Mouse (Mus musculus): ENCODE results near the gene Uap1l1. TPM values are rescaled to one million over a fixed set of nuclear protein-coding genes. Genes with fewer than 3 reads are reported as not detected.
A peak's percentile ranks its signal among the peaks of the same experiment; 100 is the strongest.

Uap1l1 gene
- polyA plus RNA-seq, 1 experiment from 2014 or later: 74.4 TPM

DNA sequence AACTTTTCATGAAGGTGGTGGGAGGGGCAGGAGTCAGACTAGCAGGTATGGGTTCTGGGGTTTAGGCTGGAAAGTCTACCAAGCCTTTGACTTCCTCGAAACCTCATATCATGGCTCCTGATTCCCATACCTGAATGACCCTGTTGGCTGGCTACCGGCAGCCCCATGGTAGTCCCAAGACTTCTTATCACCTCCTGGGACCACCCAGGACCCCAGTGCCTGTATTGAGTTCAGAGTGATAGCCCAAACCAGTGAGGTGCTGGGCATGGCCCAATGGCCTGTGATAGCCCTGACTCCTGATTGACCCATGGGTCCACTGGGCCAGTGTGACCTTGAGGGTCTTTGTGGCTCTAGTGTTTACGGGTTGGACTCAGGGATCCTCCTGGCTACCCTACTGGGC, 14.8 kb downstream of the Uap1l1 start:
- Histone ChIP-seq H3K9ac (replicated peaks; ENCODE audit: low read depth) (no peak overlapping the region), H3K9me3 (ENCODE audit: low read length) (no peaks in the 10 kb centered on the region), H3K4me1 (ENCODE audit: insufficient read depth, low read depth, low read length) (peaks cover under 1% of the 10 kb centered on the region; the same call in 1 of the 2 replicates), H3K27ac (ENCODE audit: low read length) (no peak overlapping the region), H3K4me2 (replicated peaks; ENCODE audit: low read depth, low read length) (no peak overlapping the region), H3K27me3 (replicated peaks; ENCODE audit: insufficient read depth, low read length) (no peaks in the 10 kb centered on the region), H3K36me3 (ENCODE audit: insufficient read depth, low read length) (peaks cover 35% of the 10 kb centered on the region), H3K4me3 (ENCODE audit: low read depth, low read length) (no peak overlapping the region)
- WGBS: 97% methylated on average over 3 of the region's 3 CpGs
- TF ChIP-seq CTCF (IDR thresholded peaks at IDR 0.05): no peak
- TF ChIP-seq EP300 (IDR thresholded peaks at IDR 0.05): no peak
- ATAC-seq (no peak), DNase-seq (ENCODE audit: low spot score) (no peak)

GRCm38 (mm10) chr2:25349499-25349898, 16.0 kb downstream of the Uap1l1 start:
- Histone ChIP-seq H3K9ac (replicated peaks; ENCODE audit: low read depth) (no peak overlapping the region), H3K9me3 (ENCODE audit: low read length) (no peaks in the 10 kb centered on the region), H3K36me3 (ENCODE audit: insufficient read depth, low read length) (peaks cover 38% of the 10 kb centered on the region), H3K4me2 (replicated peaks; ENCODE audit: low read depth, low read length) (no peak overlapping the region), H3K4me3 (ENCODE audit: low read depth, low read length) (no peak overlapping the region), H3K27me3 (replicated peaks; ENCODE audit: insufficient read depth, low read length) (no peaks in the 10 kb centered on the region), H3K4me1 (ENCODE audit: insufficient read depth, low read depth, low read length) (no peaks in the 10 kb centered on the region), H3K27ac (ENCODE audit: low read length) (no peak overlapping the region)
- TF ChIP-seq EP300 (IDR thresholded peaks at IDR 0.05): no peak
- no peak for TF ChIP-seq CTCF (IDR thresholded peaks at IDR 0.05)
- ATAC-seq (no peak), DNase-seq (ENCODE audit: low spot score) (no peak)
- WGBS: 92% methylated on average over 4 of the region's 4 CpGs

DNA sequence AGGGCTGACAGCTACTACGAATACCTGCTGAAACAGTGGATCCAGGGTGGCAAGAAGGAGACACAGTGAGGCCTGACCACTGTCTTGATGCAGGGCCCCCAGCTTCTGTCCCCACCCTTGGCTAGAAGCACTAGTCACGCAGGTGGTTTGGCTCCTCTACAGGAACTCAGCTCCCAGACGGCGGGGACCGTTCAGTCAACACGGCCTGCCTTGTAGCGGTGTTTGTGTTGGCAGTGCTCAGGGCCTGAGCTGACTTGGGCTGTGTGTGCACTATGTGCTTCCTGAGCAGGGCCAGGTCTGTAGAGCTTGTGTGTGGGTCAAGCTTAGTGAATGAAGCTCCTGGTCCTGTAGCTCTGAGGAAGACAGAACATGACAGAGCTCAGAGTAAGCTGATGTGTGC, 17.3 kb downstream of the Uap1l1 start:
- no peak for DNase-seq (ENCODE audit: low spot score)
- 85% methylated on average over 7 of the region's 7 CpGs for WGBS
- no peaks in the 10 kb centered on the region for H3K4me1 ChIP-seq (ENCODE audit: insufficient read depth, low read depth, low read length)

DNA sequence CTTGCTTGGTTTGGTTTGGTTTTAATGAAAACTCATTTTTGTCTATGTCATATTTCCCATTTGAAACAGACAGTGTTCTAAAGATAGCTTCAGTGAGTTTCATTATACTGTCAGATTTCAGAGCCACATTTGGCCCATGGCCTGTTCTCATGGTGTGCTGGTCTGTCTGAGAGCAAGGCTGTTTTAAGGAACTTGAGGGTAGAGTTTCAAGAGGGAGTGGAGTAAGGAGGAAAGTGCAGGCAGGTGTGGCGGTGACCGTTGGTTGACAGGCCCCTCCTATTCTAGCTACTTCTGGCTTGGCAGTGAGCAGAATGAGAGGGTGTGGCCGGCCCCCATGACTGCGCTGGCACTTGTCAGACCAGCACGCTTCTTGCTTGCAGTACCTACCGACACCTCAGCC, 27.2 kb downstream of the Uap1l1 start:
- Histone ChIP-seq H3K27ac (ENCODE audit: low read length) (no peak overlapping the region), H3K27me3 (replicated peaks; ENCODE audit: insufficient read depth, low read length) (no peaks in the 10 kb centered on the region), H3K9ac (replicated peaks; ENCODE audit: low read depth) (no peak overlapping the region), H3K4me2 (replicated peaks; ENCODE audit: low read depth, low read length) (no peak overlapping the region), H3K4me3 (ENCODE audit: low read depth, low read length) (no peak overlapping the region), H3K4me1 (ENCODE audit: insufficient read depth, low read depth, low read length) (peaks cover 4% of the 10 kb centered on the region), H3K36me3 (ENCODE audit: insufficient read depth, low read length) (peaks cover 19% of the 10 kb centered on the region), H3K9me3 (ENCODE audit: low read length) (no peaks in the 10 kb centered on the region)
- 84% methylated on average over 6 of the region's 6 CpGs for WGBS
- DNase-seq (ENCODE audit: low spot score) (no peak), ATAC-seq (no peak)
- TF ChIP-seq EP300 (IDR thresholded peaks at IDR 0.05): no peak
- no peak for TF ChIP-seq CTCF (IDR thresholded peaks at IDR 0.05)

More for the DNA sequence above, 17.3 kb downstream of the Uap1l1 start:
- Histone ChIP-seq H3K4me3 (ENCODE audit: low read depth, low read length) (no peak overlapping the region), H3K4me2 (replicated peaks; ENCODE audit: low read depth, low read length) (no peak overlapping the region), H3K36me3 (ENCODE audit: insufficient read depth, low read length) (peaks cover 50% of the 10 kb centered on the region), H3K9ac (replicated peaks; ENCODE audit: low read depth) (no peak overlapping the region), H3K27me3 (replicated peaks; ENCODE audit: insufficient read depth, low read length) (no peaks in the 10 kb centered on the region), H3K9me3 (ENCODE audit: low read length) (no peaks in the 10 kb centered on the region), H3K27ac (ENCODE audit: low read length) (no peak overlapping the region)
- TF ChIP-seq EP300 (IDR thresholded peaks at IDR 0.05) (no peak), CTCF (IDR thresholded peaks at IDR 0.05) (no peak)
- no peak for ATAC-seq

- no peak for DNase-seq (ENCODE audit: low spot score)
- peak overlapping the region; percentile 94; the same call in 1 of the 2 replicates for H3K4me3 ChIP-seq (ENCODE audit: low read depth, low read length)
- H3K9me3 ChIP-seq (ENCODE audit: low read length): no peaks in the 10 kb centered on the region
- H3K4me2 ChIP-seq (replicated peaks; ENCODE audit: low read depth, low read length): peak overlapping the region; percentile 91
- H3K4me1 ChIP-seq (ENCODE audit: insufficient read depth, low read depth, low read length): peaks cover 8% of the 10 kb centered on the region
- WGBS: 83% methylated on average over 2 of the region's 2 CpGs
- H3K27ac ChIP-seq (ENCODE audit: low read length): 0 out of 2 replicates have a peak overlapping the region, but pooled peaks have one; percentile 73
- H3K9ac ChIP-seq (replicated peaks; ENCODE audit: low read depth): peak overlapping the region; percentile 84
- H3K36me3 ChIP-seq (ENCODE audit: insufficient read depth, low read length): peaks cover 12% of the 10 kb centered on the region
- no peaks in the 10 kb centered on the region for H3K27me3 ChIP-seq (replicated peaks; ENCODE audit: insufficient read depth, low read length)
- ATAC-seq: no peak
- TF ChIP-seq EP300 (IDR thresholded peaks at IDR 0.05) (no peak), CTCF (IDR thresholded peaks at IDR 0.05) (no peak)
Measured at GRCm38 (mm10) chr2:25333569-25333968, 31.9 kb downstream of the Uap1l1 start.

- H3K4me1 ChIP-seq (ENCODE audit: insufficient read depth, low read depth, low read length): peaks cover 8% of the 10 kb centered on the region
- peak within 1 kb of the TSS; percentile 94 for H3K4me3 ChIP-seq (ENCODE audit: low read depth, low read length)
- H3K9me3 ChIP-seq (ENCODE audit: low read length): no peaks in the 10 kb centered on the region
- peak within 1 kb of the TSS; percentile 91 for H3K4me2 ChIP-seq (replicated peaks; ENCODE audit: low read depth, low read length)
- TF ChIP-seq CTCF (IDR thresholded peaks at IDR 0.05): peak; percentile 69
- TF ChIP-seq EP300 (IDR thresholded peaks at IDR 0.05): no peak
- peak within 1 kb of the TSS; percentile 87 for H3K27ac ChIP-seq (ENCODE audit: low read length)
- WGBS: under 1% methylated on average over 77 of the region's 78 CpGs
- H3K9ac ChIP-seq (replicated peaks; ENCODE audit: low read depth): peak within 1 kb of the TSS; percentile 84
- H3K36me3 ChIP-seq (ENCODE audit: insufficient read depth, low read length): peaks cover 12% of the 10 kb centered on the region
- peak; percentile 99 for ATAC-seq
- DNase-seq (ENCODE audit: low spot score): peak; percentile 100
- no peaks in the 10 kb centered on the region for H3K27me3 ChIP-seq (replicated peaks; ENCODE audit: insufficient read depth, low read length)
Measured at GRCm38 (mm10) chr2:25332286-25333160, 33.0 kb downstream of the Uap1l1 start, which contains the start of gene Man1b1. Gene Man1b1, plus strand, starts transcription at chr2:25332338.

Data from lung, postnatal 0 days (tissue).